Mouse (Mus musculus) gastrocnemius, postnatal 36 days (tissue): Measurements from ENCODE around the gene Ifi35. TPM values are rescaled to one million over a fixed set of nuclear protein-coding genes. Genes with fewer than 3 reads are reported as not detected.
"Not testable (repeated sequence)": the region's sequence is repeated elsewhere in the genome, so short reads cannot be mapped to it uniquely, and the experiment has no call there.

Source experiments
- DNase-seq, 2 experiments: peaks; one replicate each; pipeline ENCODE4 v3.0.0; 2022
- intact Hi-C: fragments of 180-260 bp; cut with DNase I; formaldehyde crosslinking; loops from one replicate; pipeline ENCODE4 v1.15.1; 2025
- total RNA-seq, 2 experiments: library from RNA; stranded (reverse); gene quantifications; 2 replicates each; pipeline ENCODE4 v1.2.3; 2021

Gene Ifi35
- total RNA-seq, 2 experiments from 2014 or later = 9.1 to 13.0 TPM

- no peak for DNase-seq
- intact Hi-C loops = no loop called here
These were observed 1.9 kb upstream of the Ifi35 start for GRCm38 (mm10) chr11:101446319-101446718.

GRCm38 (mm10) chr11:101446860-101447259 lies 1.3 kb upstream of the Ifi35 start:
- intact Hi-C loops = not testable (repeated sequence)

GRCm38 (mm10) chr11:101447786-101448185 lies 421 bp upstream of the Ifi35 start:
- intact Hi-C loops = no loop called here
- DNase-seq = no peak

More at GRCm38 (mm10) chr11:101446860-101447259, 1.3 kb upstream of the Ifi35 start:
- DNase-seq = not testable (repeated sequence)

- intact Hi-C loops = no loop called here
- DNase-seq = no peak
These were observed 692 bp downstream of the Ifi35 start for GRCm38 (mm10) chr11:101448899-101449298.

GRCm38 (mm10) chr11:101449596-101449995 lies 1.4 kb downstream of the Ifi35 start:
- DNase-seq, intact Hi-C loops: not testable (repeated sequence)

- DNase-seq = no peak
- intact Hi-C loops = no loop called here
These were observed 2.2 kb downstream of the Ifi35 start for GRCm38 (mm10) chr11:101450394-101450793.

GRCm38 (mm10) chr11:101451536-101451935 lies 3.3 kb downstream of the Ifi35 start:
- intact Hi-C loops = no loop called here
- no peak for DNase-seq

GRCm38 (mm10) chr11:101452093-101452774 lies 4.0 kb downstream of the Ifi35 start:
- DNase-seq = no peak
- intact Hi-C loops = no loop called here

GRCm38 (mm10) chr11:101454702-101455101 lies 6.5 kb downstream of the Ifi35 start:
- intact Hi-C loops = no loop called here

GRCm38 (mm10) chr11:101455627-101456026 lies 7.4 kb downstream of the Ifi35 start:
- no peak for DNase-seq
- intact Hi-C loops = no loop called here

More at GRCm38 (mm10) chr11:101454702-101455101, 6.5 kb downstream of the Ifi35 start:
- no peak for DNase-seq

- DNase-seq = no peak
- intact Hi-C loops = no loop called here
These were observed 9.4 kb downstream of the Ifi35 start for GRCm38 (mm10) chr11:101457631-101458030.

GRCm38 (mm10) chr11:101458217-101458616 lies 10.0 kb downstream of the Ifi35 start:
- DNase-seq = no peak
- intact Hi-C loops = no loop called here

GRCm38 (mm10) chr11:101459716-101460115 lies 11.5 kb downstream of the Ifi35 start:
- DNase-seq = no peak
- intact Hi-C loops = no loop called here

- intact Hi-C loops = no loop called here
- no peak for DNase-seq
These were observed 12.1 kb downstream of the Ifi35 start for GRCm38 (mm10) chr11:101460321-101460720.

- intact Hi-C loops = no loop called here
- no peak for DNase-seq
These were observed 13.9 kb downstream of the Ifi35 start for GRCm38 (mm10) chr11:101462141-101462540.

- no peak for DNase-seq
- intact Hi-C loops = no loop called here
These were observed 14.6 kb downstream of the Ifi35 start for GRCm38 (mm10) chr11:101462583-101463440.

GRCm38 (mm10) chr11:101464211-101465100 lies 16.2 kb downstream of the Ifi35 start, which contains the start of gene Rnd2:
TSS of gene Rnd2 (plus strand) at chr11:101464999.
- DNase-seq = no peak
- intact Hi-C loops = no loop called here

- intact Hi-C loops = no loop called here
- peak; percentile 73 to 74 for DNase-seq
These were observed 17.1 kb downstream of the Ifi35 start for GRCm38 (mm10) chr11:101465101-101465868.

GRCm38 (mm10) chr11:101465869-101466551 lies 17.8 kb downstream of the Ifi35 start, which contains the start of gene Vat1:
TSS of gene Vat1 (minus strand) at chr11:101466230.
- DNase-seq = peak; percentile 65 to 66
- intact Hi-C loops = no loop called here
